Mouse (Mus musculus) limb, embryonic 13.5 days (tissue): ENCODE data around the gene Cux2. TPM values are rescaled to one million over a fixed set of nuclear protein-coding genes. Genes with fewer than 3 reads are reported as not detected.
A peak's percentile ranks its signal among the peaks of the same experiment; 100 is the strongest.

Source experiments
- ATAC-seq: fragments of 200-750 bp; cut with Nextera tagmentation; 2 replicates; pipeline ENCODE4 v1.8.0; 2017; ENCODE audit warnings: low read depth, moderate number of reproducible peaks, moderate TSS enrichment; ENCODE audit not compliant: low FRiP score
- H3K27ac ChIP-seq: fragments of 300-500 bp; sonication (generic); 2 replicates; pipeline ENCODE4 v1.5.1; 2015; ENCODE audit warnings: inconsistent platforms, mild to moderate bottlenecking, moderate library complexity
- H3K27me3 ChIP-seq: fragments of 300-500 bp; sonication (generic); 2 replicates; pipeline ENCODE4 v1.6.1; 2015; ENCODE audit warnings: mild to moderate bottlenecking, inconsistent platforms
- H3K36me3 ChIP-seq: fragments of 300-500 bp; sonication (generic); 2 replicates; pipeline ENCODE4 v1.6.1; 2015; ENCODE audit warnings: inconsistent platforms, mild to moderate bottlenecking, moderate library complexity
- H3K4me1 ChIP-seq: fragments of 300-500 bp; sonication (generic); 2 replicates; pipeline ENCODE4 v1.6.1; 2015; ENCODE audit warnings: inconsistent platforms
- H3K4me2 ChIP-seq: fragments of 300-500 bp; sonication (generic); replicated peaks from 2 replicates; pipeline ENCODE4 v1.6.1; 2015; ENCODE audit warnings: inconsistent platforms, mild to moderate bottlenecking, moderate library complexity
- H3K4me3 ChIP-seq: fragments of 300-500 bp; sonication (generic); 2 replicates; pipeline ENCODE4 v1.5.1; 2015; ENCODE audit warnings: moderate library complexity, mild to moderate bottlenecking, inconsistent platforms
- H3K9ac ChIP-seq: fragments of 300-500 bp; sonication (generic); 2 replicates; pipeline ENCODE4 v1.6.1; 2015; ENCODE audit warnings: mild to moderate bottlenecking, inconsistent platforms
- H3K9me3 ChIP-seq: fragments of 300-500 bp; sonication (generic); 2 replicates; pipeline ENCODE4 v1.6.1; 2016; ENCODE audit warnings: inconsistent platforms
- WGBS: fragments of 180-500 bp; shearing (Covaris S2); methylation state at CpG from one replicate; pipeline ENCODE4 v1.1.7; 2015; 5-methylcytosine and 5-hydroxymethylcytosine counted together
- polyA plus RNA-seq: library from polyadenylated mRNA; unstranded; fragments of >200 nt; fragmentation: Nextera tagmentation; extraction: Ambion mirVana; gene quantifications from 2 replicates; pipeline ENCODE4 v1.2.1, GENCODE M21; 2015

Gene Cux2
- polyA plus RNA-seq, 1 experiment from 2014 or later = 4.1 TPM

- no peak for ATAC-seq
- Histone ChIP-seq H3K4me2 (no peak overlapping the region), H3K9me3 (peaks cover 6% of the 10 kb centered on the region), H3K36me3 (no peaks in the 10 kb centered on the region), H3K9ac (no peak overlapping the region), H3K27me3 (peaks cover 20% of the 10 kb centered on the region), H3K27ac (no peak overlapping the region), H3K4me3 (no peak overlapping the region), H3K4me1 (peaks cover 23% of the 10 kb centered on the region)
- WGBS = 67% methylated on average over 6 of the region's 6 CpGs
Observed at GRCm38 (mm10) chr5:122057622-122058021, 7.7 kb upstream of the Cux2 start.

- Histone ChIP-seq H3K27me3 (peaks cover 26% of the 10 kb centered on the region), H3K9ac (no peak overlapping the region), H3K4me3 (no peak overlapping the region), H3K27ac (no peak overlapping the region), H3K36me3 (no peaks in the 10 kb centered on the region), H3K9me3 (peaks cover 6% of the 10 kb centered on the region), H3K4me1 (peaks cover 19% of the 10 kb centered on the region), H3K4me2 (no peak overlapping the region)
- WGBS = 76% methylated on average over 8 of the region's 8 CpGs
- ATAC-seq = no peak
Observed at GRCm38 (mm10) chr5:122056557-122056956, 6.7 kb upstream of the Cux2 start.

DNA sequence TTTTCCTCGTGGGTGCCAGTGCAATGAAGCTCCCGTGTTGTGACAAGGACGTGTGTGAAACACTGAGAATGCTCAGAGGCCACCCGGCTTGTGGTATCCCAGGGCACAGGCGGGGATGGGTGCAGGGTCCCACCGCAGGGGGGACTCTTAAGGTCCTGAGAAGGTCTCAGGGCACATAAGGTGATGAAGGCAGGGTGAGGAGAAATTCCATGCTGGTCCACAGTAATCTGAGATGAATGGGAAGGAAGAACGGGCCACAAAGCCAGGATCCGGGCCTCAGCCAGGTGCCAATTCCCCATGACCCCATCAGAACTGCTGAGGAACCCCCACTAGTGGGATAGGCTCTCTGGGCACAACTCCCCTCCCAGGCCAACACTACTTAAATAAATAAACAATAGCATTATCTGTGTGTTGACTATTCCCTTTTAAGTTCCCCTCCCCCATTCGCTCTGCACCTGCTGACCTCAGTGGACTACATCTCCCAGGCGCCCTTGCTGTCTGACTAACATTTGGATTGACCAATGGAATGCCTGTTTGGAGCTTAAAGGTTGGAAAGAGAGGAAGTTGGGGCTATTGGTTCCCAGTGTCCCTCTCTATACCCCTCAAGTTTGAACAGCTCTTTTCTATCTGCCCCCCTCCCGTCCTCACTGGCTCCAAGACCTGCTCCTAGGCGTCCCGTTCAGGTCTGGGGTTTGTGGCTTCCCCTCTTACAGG lies 4.4 kb upstream of the Cux2 start:
- no peaks in the 10 kb centered on the region for H3K36me3 ChIP-seq
- H3K27ac ChIP-seq = no peak overlapping the region
- no peak overlapping the region for H3K4me3 ChIP-seq
- 36% methylated on average over 13 of the region's 13 CpGs for WGBS
- peak overlapping the region; percentile 49 for H3K4me2 ChIP-seq
- H3K4me1 ChIP-seq = peaks cover 25% of the 10 kb centered on the region
- peaks cover 42% of the 10 kb centered on the region for H3K27me3 ChIP-seq
- ATAC-seq = peak; percentile 39; the same call in 1 of the 2 replicates
- peaks cover 6% of the 10 kb centered on the region for H3K9me3 ChIP-seq
- H3K9ac ChIP-seq = no peak overlapping the region

DNA sequence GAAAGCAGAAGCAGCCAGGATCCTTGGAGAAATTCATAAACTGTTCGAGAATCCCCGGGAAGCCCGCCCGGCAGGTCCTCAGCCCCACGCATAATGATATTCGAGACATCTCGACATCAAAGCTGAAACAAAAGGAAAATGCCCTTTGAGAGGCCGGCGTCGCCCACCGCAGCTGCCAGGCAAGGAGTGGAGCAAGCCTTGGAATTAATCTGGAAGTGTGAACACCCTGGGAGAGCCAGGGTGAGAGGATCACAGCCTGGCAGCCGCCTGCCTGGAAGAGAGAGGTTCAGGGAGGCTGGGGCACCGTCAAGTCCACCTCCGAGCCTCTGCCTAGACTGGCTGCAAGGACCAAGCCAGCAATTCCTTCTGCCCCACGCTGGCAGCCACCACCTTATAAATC lies 3.7 kb upstream of the Cux2 start:
- no peak overlapping the region for H3K4me3 ChIP-seq
- 0 out of 2 replicates have a peak overlapping the region, but pooled peaks have one; percentile 14 for H3K4me2 ChIP-seq
- no peak for ATAC-seq
- H3K27ac ChIP-seq = no peak overlapping the region
- H3K9ac ChIP-seq = no peak overlapping the region
- H3K4me1 ChIP-seq = peaks cover 32% of the 10 kb centered on the region
- 10% methylated on average over 15 of the region's 15 CpGs for WGBS
- H3K9me3 ChIP-seq = peaks cover 6% of the 10 kb centered on the region
- H3K27me3 ChIP-seq = peaks cover 49% of the 10 kb centered on the region
- no peaks in the 10 kb centered on the region for H3K36me3 ChIP-seq

GRCm38 (mm10) chr5:122050832-122051105 lies 867 bp upstream of the Cux2 start:
- H3K4me2 ChIP-seq = peak overlapping the region; percentile 72
- no peak for ATAC-seq
- peaks cover 54% of the 10 kb centered on the region for H3K4me1 ChIP-seq
- H3K4me3 ChIP-seq = peak overlapping the region; percentile 75
- no peaks in the 10 kb centered on the region for H3K36me3 ChIP-seq
- 7% methylated on average over 8 of the region's 8 CpGs for WGBS
- no peak overlapping the region for H3K27ac ChIP-seq
- H3K27me3 ChIP-seq = peaks cover 77% of the 10 kb centered on the region
- no peaks in the 10 kb centered on the region for H3K9me3 ChIP-seq
- peak overlapping the region; percentile 76 for H3K9ac ChIP-seq

GRCm38 (mm10) chr5:122049664-122050016 lies 262 bp downstream of the Cux2 start:
- Histone ChIP-seq H3K4me2 (peak overlapping the region; percentile 72), H3K36me3 (no peaks in the 10 kb centered on the region), H3K4me3 (peak overlapping the region; percentile 75), H3K4me1 (peaks cover 54% of the 10 kb centered on the region), H3K27me3 (peaks cover 78% of the 10 kb centered on the region), H3K27ac (no peak overlapping the region; the same call in 1 of the 2 replicates), H3K9ac (peak overlapping the region; percentile 76), H3K9me3 (no peaks in the 10 kb centered on the region)
- peak; percentile 44; the same call in 1 of the 2 replicates for ATAC-seq
- under 1% methylated on average over 35 of the region's 43 CpGs for WGBS

DNA sequence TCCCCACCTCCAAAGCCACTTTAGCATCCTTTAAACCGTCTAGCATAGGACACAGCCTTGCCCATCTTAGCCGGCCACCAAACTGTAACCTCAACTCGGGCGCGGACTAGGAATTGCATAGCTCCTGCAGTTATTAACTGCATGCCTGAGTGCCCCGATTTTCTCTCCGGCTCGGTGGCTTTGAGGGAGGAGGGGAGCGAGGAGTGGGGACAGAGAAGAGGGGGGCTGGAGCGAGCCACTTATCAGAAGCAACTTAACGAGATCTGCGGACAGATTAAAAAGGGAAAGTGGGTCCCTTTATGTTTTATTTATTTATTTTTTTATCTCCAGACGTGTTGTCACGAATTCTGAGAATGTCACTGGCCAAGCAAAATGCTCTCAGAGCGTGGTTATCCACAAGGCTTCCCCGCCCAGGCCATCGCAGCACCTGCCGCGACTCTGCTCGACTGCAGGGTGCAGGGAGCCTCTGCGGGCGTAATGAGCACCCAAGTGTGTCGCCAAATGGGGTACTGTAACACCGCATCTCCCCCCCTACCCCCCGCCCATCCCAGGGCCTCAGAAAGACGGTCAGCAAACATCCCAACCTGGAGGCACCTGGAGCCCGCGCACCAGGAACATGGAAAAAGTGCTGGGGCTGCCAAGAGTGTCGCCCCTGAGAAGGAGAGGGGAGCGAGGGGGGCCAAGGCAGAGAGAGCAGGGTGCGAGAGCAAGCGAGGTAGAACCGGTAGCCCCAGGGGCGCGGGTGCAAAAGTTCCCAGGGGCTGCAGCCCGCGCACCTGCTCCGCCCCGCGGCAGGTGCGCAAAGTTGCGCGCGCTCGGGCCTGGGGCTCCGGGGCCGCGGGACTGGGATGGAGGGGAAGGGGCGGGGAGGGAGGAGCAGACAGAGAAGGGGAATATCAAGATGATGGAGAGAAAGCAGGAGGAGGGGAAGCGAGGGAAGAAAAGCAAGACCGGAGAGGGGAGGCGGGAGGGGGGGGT lies 927 bp downstream of the Cux2 start:
- Histone ChIP-seq H3K27ac (no peak overlapping the region), H3K36me3 (no peaks in the 10 kb centered on the region), H3K4me2 (peak overlapping the region; percentile 72), H3K9me3 (no peaks in the 10 kb centered on the region), H3K9ac (peak overlapping the region; percentile 76), H3K4me1 (peaks cover 51% of the 10 kb centered on the region), H3K4me3 (peak overlapping the region; percentile 75), H3K27me3 (peaks cover 75% of the 10 kb centered on the region)
- WGBS = under 1% methylated on average over 51 of the region's 52 CpGs
- ATAC-seq = no peak

DNA sequence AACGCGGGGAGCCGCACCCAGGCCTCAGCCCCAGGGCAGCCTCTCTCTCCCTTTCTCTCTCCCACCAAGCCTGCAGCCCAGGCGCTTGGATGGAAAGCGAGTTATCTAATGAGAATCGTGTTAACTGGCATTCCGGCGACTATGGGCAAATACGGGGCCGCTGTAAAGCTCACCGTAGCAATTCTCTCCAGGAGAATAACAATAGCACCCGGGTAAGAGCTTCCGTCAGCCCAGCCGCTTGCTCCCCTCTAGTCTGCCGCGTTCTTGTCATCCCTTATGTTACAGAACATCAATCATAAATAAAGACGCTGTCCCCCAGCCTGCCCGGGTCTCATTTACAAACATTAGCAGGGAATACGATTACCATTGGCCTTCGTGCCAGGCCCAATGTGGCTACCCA lies 1.6 kb downstream of the Cux2 start:
- H3K27ac ChIP-seq = no peak overlapping the region
- no peaks in the 10 kb centered on the region for H3K36me3 ChIP-seq
- H3K4me3 ChIP-seq = peak overlapping the region; percentile 75
- peak overlapping the region; percentile 72 for H3K4me2 ChIP-seq
- peaks cover 44% of the 10 kb centered on the region for H3K4me1 ChIP-seq
- no peaks in the 10 kb centered on the region for H3K9me3 ChIP-seq
- no peak for ATAC-seq
- no peak overlapping the region for H3K9ac ChIP-seq
- 4% methylated on average over 20 of the region's 20 CpGs for WGBS
- H3K27me3 ChIP-seq = peaks cover 74% of the 10 kb centered on the region

- H3K4me3 ChIP-seq = peak overlapping the region; percentile 75
- no peak overlapping the region for H3K9ac ChIP-seq
- WGBS = 53% methylated on average over 5 of the region's 5 CpGs
- H3K4me1 ChIP-seq = peaks cover 39% of the 10 kb centered on the region
- H3K36me3 ChIP-seq = no peaks in the 10 kb centered on the region
- ATAC-seq = no peak
- H3K4me2 ChIP-seq = peak overlapping the region; percentile 72
- no peaks in the 10 kb centered on the region for H3K9me3 ChIP-seq
- peaks cover 69% of the 10 kb centered on the region for H3K27me3 ChIP-seq
- H3K27ac ChIP-seq = no peak overlapping the region
Observed at GRCm38 (mm10) chr5:122047791-122048190, 2.1 kb downstream of the Cux2 start.

GRCm38 (mm10) chr5:122043567-122043966 lies 6.3 kb downstream of the Cux2 start:
- no peak overlapping the region for H3K4me2 ChIP-seq
- no peak for ATAC-seq
- no peaks in the 10 kb centered on the region for H3K9me3 ChIP-seq
- H3K27ac ChIP-seq = no peak overlapping the region
- H3K36me3 ChIP-seq = no peaks in the 10 kb centered on the region
- 87% methylated on average over 11 of the region's 11 CpGs for WGBS
- peaks cover 21% of the 10 kb centered on the region for H3K4me1 ChIP-seq
- H3K4me3 ChIP-seq = no peak overlapping the region
- peaks cover 36% of the 10 kb centered on the region for H3K27me3 ChIP-seq
- no peak overlapping the region for H3K9ac ChIP-seq

- Histone ChIP-seq H3K9ac (no peak overlapping the region), H3K9me3 (peaks cover 12% of the 10 kb centered on the region), H3K36me3 (peaks cover 11% of the 10 kb centered on the region; the same call in 1 of the 2 replicates), H3K4me2 (no peak overlapping the region), H3K4me3 (no peak overlapping the region), H3K27ac (no peak overlapping the region), H3K4me1 (peaks cover 20% of the 10 kb centered on the region), H3K27me3 (peaks cover 4% of the 10 kb centered on the region; the same call in 1 of the 2 replicates)
- no peak for ATAC-seq
- 64% methylated on average over 5 of the region's 5 CpGs for WGBS
Observed at GRCm38 (mm10) chr5:122035278-122035677, 14.6 kb downstream of the Cux2 start.

GRCm38 (mm10) chr5:122033167-122033478 lies 16.8 kb downstream of the Cux2 start:
- Histone ChIP-seq H3K27me3 (peaks cover 4% of the 10 kb centered on the region; the same call in 1 of the 2 replicates), H3K9me3 (peaks cover 12% of the 10 kb centered on the region), H3K27ac (no peak overlapping the region), H3K4me1 (peaks cover 20% of the 10 kb centered on the region), H3K36me3 (peaks cover 11% of the 10 kb centered on the region; the same call in 1 of the 2 replicates), H3K4me2 (no peak overlapping the region), H3K9ac (no peak overlapping the region), H3K4me3 (no peak overlapping the region)
- peak; percentile 48; the same call in 1 of the 2 replicates for ATAC-seq
- 34% methylated on average over 4 of the region's 4 CpGs for WGBS
